Mouse (Mus musculus) activated CD4-positive, CD25-positive, alpha-beta regulatory T cell, adult 9 weeks (primary cell): ENCODE results near the gene Lcn6. TPM values are rescaled to one million over a fixed set of nuclear protein-coding genes. Genes with fewer than 3 reads are reported as not detected.

Experiments used
- polyA plus RNA-seq: library from polyadenylated mRNA; unstranded; fragments of 100-300 nt; shearing (Covaris generic); gene quantifications from one replicate; pipeline ENCODE4 v1.2.1, GENCODE M21; 2017

The Lcn6 gene
- polyA plus RNA-seq = not detected

GRCm38 (mm10) chr2:25676486-25676885 lies at the start of gene Lcn6:
Lcn6 (plus strand) TSS chr2:25676786.

DNA sequence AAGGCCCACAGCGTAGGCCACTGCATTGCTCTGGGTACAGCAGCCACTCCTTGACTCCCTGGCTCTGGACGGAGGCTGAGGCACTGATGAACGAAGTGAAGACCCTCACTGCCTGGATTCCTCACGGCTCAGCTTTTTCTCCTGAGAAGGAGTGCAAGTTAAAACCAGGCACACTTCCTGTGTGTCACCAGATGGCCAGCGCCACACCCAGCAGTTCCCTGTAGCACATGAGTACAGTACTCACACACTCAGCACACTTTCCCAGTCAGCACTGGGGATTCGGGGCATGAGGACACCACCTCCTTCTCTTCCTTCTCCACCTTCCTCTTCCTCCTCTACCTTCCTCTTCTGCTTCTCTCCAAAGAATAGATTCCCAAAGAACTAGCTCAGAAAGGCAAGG lies 48.8 kb upstream of the Lcn6 start, which contains the start of gene Fcna:
Gene Fcna (minus strand): TSS at position 220 of the 400 bp plus-strand sequence.

GRCm38 (mm10) chr2:25652902-25653301 lies 23.7 kb upstream of the Lcn6 start, which contains the start of gene Lcn8:
Lcn8 (plus strand) TSS chr2:25653120.

GRCm38 (mm10) chr2:25657652-25658051 lies 18.9 kb upstream of the Lcn6 start, which contains the start of gene Lcn5:
Lcn5 (plus strand) TSS chr2:25657952.

GRCm38 (mm10) chr2:25682426-25682825 lies 5.8 kb downstream of the Lcn6 start, which contains the start of gene Lcn10:
Lcn10 (plus strand) TSS chr2:25682726.

DNA sequence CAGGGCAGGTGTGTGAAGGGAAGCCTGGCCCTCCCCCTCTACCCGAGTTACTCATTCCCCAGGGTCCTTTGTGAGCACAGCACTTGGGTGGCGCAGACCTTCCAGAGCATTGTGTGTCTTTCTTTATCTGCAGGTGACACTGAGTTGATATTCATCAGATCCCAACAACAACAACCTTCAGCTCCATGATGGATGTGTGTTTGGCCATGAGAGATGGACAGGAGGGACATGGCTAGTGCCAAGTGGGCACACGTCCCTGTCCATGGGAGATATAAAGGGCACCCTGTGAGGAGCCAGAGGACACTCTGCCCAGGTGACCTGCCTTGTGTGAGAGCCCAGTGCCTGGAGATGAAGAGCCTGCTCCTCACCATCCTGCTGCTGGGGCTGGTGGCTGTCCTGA lies 23.2 kb downstream of the Lcn6 start, which contains the start of gene Obp2a:
Gene Obp2a (plus strand): TSS at position 301 of the 400 bp plus-strand sequence.

DNA sequence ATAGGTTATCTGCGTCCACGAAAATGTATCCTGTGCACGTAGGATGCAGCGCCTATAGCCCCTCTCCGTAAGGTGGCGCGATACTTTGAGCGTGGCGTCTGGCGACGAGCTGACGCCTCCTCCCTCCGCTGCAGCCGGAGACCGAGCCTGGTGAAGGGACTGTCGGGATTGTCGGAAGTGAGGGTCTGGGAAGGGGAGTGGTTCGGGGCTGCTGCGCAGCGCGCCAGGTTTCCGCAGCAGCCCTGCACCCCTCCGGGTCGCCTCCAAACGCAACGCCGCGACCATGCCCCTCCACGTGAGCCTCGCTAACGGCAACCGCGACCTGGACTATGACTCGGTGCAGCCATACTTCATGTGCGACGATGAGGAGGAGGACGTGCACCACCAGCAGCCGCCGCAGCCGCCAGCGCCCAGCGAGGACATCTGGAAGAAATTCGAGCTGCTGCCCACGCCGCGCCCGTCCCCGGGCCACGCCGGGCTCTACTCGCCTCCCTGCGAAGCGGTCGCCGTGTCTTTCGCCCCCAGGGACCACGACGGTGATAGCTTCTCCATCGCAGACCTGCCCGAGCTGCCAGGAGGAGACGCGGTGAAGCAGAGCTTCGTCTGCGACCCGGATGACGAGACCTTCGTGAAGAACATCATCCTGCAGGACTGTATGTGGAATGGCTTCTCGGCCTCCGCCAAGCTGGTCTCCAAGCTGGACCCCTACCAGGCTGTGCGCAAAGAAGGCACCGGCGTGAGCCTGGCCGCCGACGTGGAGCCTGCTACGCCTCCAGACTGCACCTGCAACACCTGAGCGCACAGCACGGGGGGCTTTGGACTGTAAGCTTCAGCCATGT lies 30.3 kb downstream of the Lcn6 start, which contains the start of gene Bmyc:
Gene Bmyc (plus strand): TSS at position 97 of the 839 bp plus-strand sequence.

Other genes starting within 250 kb of the Lcn6 start
- 24.7 TPM for gene Abca2, start 248.1 kb upstream of the Lcn6 start, polyA plus RNA-seq
- 4.6 TPM for gene Clic3, start 219.9 kb upstream of the Lcn6 start, polyA plus RNA-seq
- gene Paxx, start 215.7 kb upstream of the Lcn6 start, polyA plus RNA-seq = 96.1 TPM
- not detected for gene Ptgds, start 206.7 kb upstream of the Lcn6 start, polyA plus RNA-seq
- not detected for gene Lcn12, start 182.9 kb upstream of the Lcn6 start, polyA plus RNA-seq
- gene Fbxw5, start 176.0 kb upstream of the Lcn6 start, polyA plus RNA-seq = 115 TPM
- 10.0 TPM for gene C8g, start 175.1 kb upstream of the Lcn6 start, polyA plus RNA-seq
- 107 TPM for gene Traf2, start 129.8 kb upstream of the Lcn6 start, polyA plus RNA-seq
- 388 TPM for gene Edf1, start 118.9 kb upstream of the Lcn6 start, polyA plus RNA-seq
- gene Mamdc4, start 101.9 kb upstream of the Lcn6 start, polyA plus RNA-seq = 1.6 TPM
- gene Phpt1, start 101.6 kb upstream of the Lcn6 start, polyA plus RNA-seq = 62.9 TPM
- gene Ajm1, start 95.0 kb upstream of the Lcn6 start, polyA plus RNA-seq = 0.42 TPM
- gene Rabl6, start 68.3 kb upstream of the Lcn6 start, polyA plus RNA-seq = 7.5 TPM
- gene Ccdc183, start 59.1 kb upstream of the Lcn6 start, polyA plus RNA-seq = not detected
- 1.5 TPM for gene Tmem141, start 54.8 kb upstream of the Lcn6 start, polyA plus RNA-seq
- 6.2 TPM for gene Fcna, start 48.8 kb upstream of the Lcn6 start, polyA plus RNA-seq
- not detected for gene Lcn8, start 23.7 kb upstream of the Lcn6 start, polyA plus RNA-seq
- not detected for gene Lcn5, start 18.8 kb upstream of the Lcn6 start, polyA plus RNA-seq
- not detected for gene Lcn10, start 5.9 kb downstream of the Lcn6 start, polyA plus RNA-seq
- 1.1 TPM for gene Obp2a, start 23.3 kb downstream of the Lcn6 start, polyA plus RNA-seq
- gene Bmyc, start 30.0 kb downstream of the Lcn6 start, polyA plus RNA-seq = 166 TPM
- gene Obp2b, start 60.2 kb downstream of the Lcn6 start, polyA plus RNA-seq = not detected
- not detected for gene Lcn3, start 88.8 kb downstream of the Lcn6 start, polyA plus RNA-seq
- not detected for gene Lcn11, start 100.2 kb downstream of the Lcn6 start, polyA plus RNA-seq
- not detected for gene Gm13539, start 105.5 kb downstream of the Lcn6 start, polyA plus RNA-seq
- gene Glt6d1, start 139.1 kb downstream of the Lcn6 start, polyA plus RNA-seq = not detected
- gene Lcn9, start 146.4 kb downstream of the Lcn6 start, polyA plus RNA-seq = not detected
- gene Sohlh1, start 170.5 kb downstream of the Lcn6 start, polyA plus RNA-seq = 0.35 TPM
- gene Kcnt1, start 186.9 kb downstream of the Lcn6 start, polyA plus RNA-seq = 0.26 TPM